Mouse (Mus musculus) forebrain, embryonic 13.5 days (tissue): ENCODE measurements at regions not wholly inside any gene's neighbourhood (a gene's known extent, or its start where the extent isn't known, plus 50 kb on each side); places are given as distances from the start of the nearest gene placed in this dataset.

ENCODE experiments used
- ATAC-seq: fragments of 200-750 bp; cut with Nextera tagmentation; 2 replicates; pipeline ENCODE4 v1.8.0; 2017
- H3K27ac ChIP-seq: fragments of 300-500 bp; sonication (generic); 2 replicates; pipeline ENCODE4 v1.5.1; 2015; ENCODE audit warnings: inconsistent platforms, mild to moderate bottlenecking, moderate library complexity
- H3K27me3 ChIP-seq: fragments of 300-500 bp; sonication (generic); 2 replicates; pipeline ENCODE4 v1.6.1; 2015; ENCODE audit warnings: mild to moderate bottlenecking, inconsistent platforms
- H3K36me3 ChIP-seq: fragments of 300-500 bp; sonication (generic); 2 replicates; pipeline ENCODE4 v1.6.1; 2015; ENCODE audit warnings: mild to moderate bottlenecking, inconsistent platforms; ENCODE audit not compliant: poor library complexity, severe bottlenecking
- H3K4me1 ChIP-seq: fragments of 300-500 bp; sonication (generic); 2 replicates; pipeline ENCODE4 v1.6.1; 2015; ENCODE audit warnings: inconsistent platforms
- H3K4me2 ChIP-seq: fragments of 300-500 bp; sonication (generic); 2 replicates; pipeline ENCODE4 v1.6.1; 2015; ENCODE audit warnings: inconsistent platforms, mild to moderate bottlenecking, moderate library complexity
- H3K4me3 ChIP-seq: fragments of 300-500 bp; sonication (generic); 2 replicates; pipeline ENCODE4 v1.5.1; 2015; ENCODE audit warnings: mild to moderate bottlenecking, inconsistent platforms
- H3K9ac ChIP-seq: fragments of 300-500 bp; sonication (generic); 2 replicates; pipeline ENCODE4 v1.6.1; 2015; ENCODE audit warnings: mild to moderate bottlenecking, inconsistent platforms
- H3K9me3 ChIP-seq: fragments of 300-500 bp; sonication (generic); replicated peaks from 2 replicates; pipeline ENCODE4 v1.6.1; 2016; ENCODE audit warnings: inconsistent platforms
- WGBS: fragments of 180-500 bp; shearing (Covaris S2); methylation state at CpG from one replicate; pipeline ENCODE4 v1.1.7; 2015; 5-methylcytosine and 5-hydroxymethylcytosine counted together

DNA sequence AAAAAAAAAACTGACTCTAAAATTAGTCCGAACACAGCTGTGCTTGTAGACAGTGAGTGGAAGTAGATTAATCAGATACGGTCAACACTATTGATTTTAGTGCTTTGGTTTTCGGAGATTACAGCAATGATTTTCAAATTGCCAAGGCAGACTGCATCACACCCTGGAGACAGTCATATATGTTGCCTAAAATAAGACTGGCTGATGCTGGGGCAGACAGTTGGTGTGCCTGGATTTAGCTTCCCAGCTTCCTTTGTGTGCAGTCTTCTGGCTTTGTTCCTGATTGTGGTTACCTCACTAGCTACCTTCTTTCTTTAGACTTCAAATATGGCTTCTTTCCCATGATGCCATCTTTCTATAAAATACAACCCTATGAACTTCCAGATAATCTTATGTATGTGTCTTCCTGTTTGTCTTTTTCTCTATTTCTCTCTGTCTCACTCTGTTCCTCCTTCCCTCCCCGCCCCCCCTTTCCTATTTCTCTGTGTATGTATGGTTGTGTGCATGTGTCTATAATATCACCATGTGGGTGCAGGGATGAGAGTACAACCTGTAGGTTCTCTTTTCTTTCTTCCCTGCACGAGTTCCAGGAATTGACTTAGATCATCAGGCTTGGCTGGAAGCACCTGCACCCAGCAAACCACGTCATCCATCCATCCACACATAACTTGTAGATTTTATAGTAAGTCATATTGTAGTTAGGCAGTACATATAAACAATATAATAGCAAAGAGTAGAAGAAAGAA is 199.7 kb upstream of the Gm9008 start:
- H3K27me3 ChIP-seq, result no peaks in the 10 kb centered on the region
- no peak overlapping the region for H3K27ac ChIP-seq
- H3K4me1 ChIP-seq, result no peaks in the 10 kb centered on the region
- H3K9me3 ChIP-seq, result no peaks in the 10 kb centered on the region
- no peak for ATAC-seq
- H3K4me3 ChIP-seq, result no peak overlapping the region
- H3K36me3 ChIP-seq, result no peaks in the 10 kb centered on the region
- H3K4me2 ChIP-seq, result no peak overlapping the region
- WGBS, result 90% methylated on average over 6 of the region's 6 CpGs
- no peak overlapping the region for H3K9ac ChIP-seq

DNA sequence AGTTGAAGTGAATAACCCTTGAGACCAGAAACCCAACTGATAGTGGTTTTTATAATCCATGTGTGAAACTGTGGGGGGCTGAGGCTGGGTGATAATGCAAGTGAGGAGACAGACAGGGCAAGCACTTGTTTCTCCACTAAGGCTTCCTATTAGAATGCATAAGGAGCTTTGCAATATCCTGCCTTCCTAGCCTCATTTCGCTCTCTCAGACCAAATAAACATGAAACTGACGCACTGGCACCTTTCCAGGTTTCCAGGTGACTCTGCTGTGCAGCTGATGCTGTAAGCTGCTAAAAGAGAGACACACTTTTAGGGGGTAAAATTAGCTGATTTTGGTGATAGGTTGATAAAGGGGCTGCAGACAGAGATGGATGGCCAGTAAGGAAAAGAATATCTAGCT is 191.2 kb upstream of the Gm9008 start:
- H3K9ac ChIP-seq, result no peak overlapping the region
- no peak for ATAC-seq

GRCm38 (mm10) chr6:76639583-76639982 is 142.0 kb upstream of the Gm9008 start:
- Histone ChIP-seq H3K36me3 (no peaks in the 10 kb centered on the region), H3K27me3 (no peaks in the 10 kb centered on the region), H3K4me1 (no peaks in the 10 kb centered on the region), H3K9me3 (no peaks in the 10 kb centered on the region), H3K4me3 (no peak overlapping the region), H3K27ac (no peak overlapping the region), H3K4me2 (no peak overlapping the region), H3K9ac (no peak overlapping the region)
- no peak for ATAC-seq
- WGBS, result 38% methylated on average over 1 of the region's 1 CpGs

More for the DNA sequence above, 191.2 kb upstream of the Gm9008 start:
- no peak overlapping the region for H3K4me3 ChIP-seq
- no peak overlapping the region for H3K4me2 ChIP-seq
- no peaks in the 10 kb centered on the region for H3K27me3 ChIP-seq
- no peaks in the 10 kb centered on the region for H3K9me3 ChIP-seq
- 31% methylated on average over 2 of the region's 2 CpGs for WGBS
- H3K27ac ChIP-seq, result no peak overlapping the region
- no peaks in the 10 kb centered on the region for H3K36me3 ChIP-seq
- H3K4me1 ChIP-seq, result peaks cover 5% of the 10 kb centered on the region

DNA sequence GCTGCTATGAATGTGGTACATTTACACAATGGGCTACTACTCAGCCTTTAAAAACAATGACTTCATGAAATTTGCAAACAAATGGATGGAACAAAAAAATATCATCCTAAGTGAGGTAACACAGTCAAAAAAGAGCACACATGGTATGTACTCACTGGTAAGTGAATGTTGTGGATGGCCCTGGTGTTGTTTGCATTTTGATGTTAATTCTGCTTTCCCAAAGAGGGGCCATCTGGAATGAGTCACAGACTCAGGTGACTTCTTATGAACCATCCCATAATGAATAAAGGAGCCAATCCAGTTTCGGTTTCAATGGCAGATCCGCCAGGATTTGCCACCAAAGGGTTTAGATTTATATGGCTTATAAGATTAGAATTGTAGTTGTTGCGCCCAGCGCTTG is 130.8 kb upstream of the Gm9008 start:
- Histone ChIP-seq H3K4me3 (no peak overlapping the region), H3K9ac (no peak overlapping the region), H3K36me3 (no peaks in the 10 kb centered on the region), H3K9me3 (no peaks in the 10 kb centered on the region), H3K27ac (no peak overlapping the region), H3K4me2 (no peak overlapping the region), H3K4me1 (no peaks in the 10 kb centered on the region), H3K27me3 (no peaks in the 10 kb centered on the region)
- no peak for ATAC-seq
- WGBS, result 90% methylated on average over 4 of the region's 4 CpGs

GRCm38 (mm10) chr6:76621499-76621898 is 123.9 kb upstream of the Gm9008 start:
- no peak overlapping the region for H3K27ac ChIP-seq
- H3K4me2 ChIP-seq, result no peak overlapping the region
- 98% methylated on average over 2 of the region's 2 CpGs for WGBS
- ATAC-seq, result no peak
- no peak overlapping the region for H3K9ac ChIP-seq
- no peaks in the 10 kb centered on the region for H3K27me3 ChIP-seq
- no peaks in the 10 kb centered on the region for H3K9me3 ChIP-seq
- peaks cover 8% of the 10 kb centered on the region; the same call in 1 of the 2 replicates for H3K4me1 ChIP-seq
- H3K4me3 ChIP-seq, result no peak overlapping the region
- no peaks in the 10 kb centered on the region for H3K36me3 ChIP-seq

DNA sequence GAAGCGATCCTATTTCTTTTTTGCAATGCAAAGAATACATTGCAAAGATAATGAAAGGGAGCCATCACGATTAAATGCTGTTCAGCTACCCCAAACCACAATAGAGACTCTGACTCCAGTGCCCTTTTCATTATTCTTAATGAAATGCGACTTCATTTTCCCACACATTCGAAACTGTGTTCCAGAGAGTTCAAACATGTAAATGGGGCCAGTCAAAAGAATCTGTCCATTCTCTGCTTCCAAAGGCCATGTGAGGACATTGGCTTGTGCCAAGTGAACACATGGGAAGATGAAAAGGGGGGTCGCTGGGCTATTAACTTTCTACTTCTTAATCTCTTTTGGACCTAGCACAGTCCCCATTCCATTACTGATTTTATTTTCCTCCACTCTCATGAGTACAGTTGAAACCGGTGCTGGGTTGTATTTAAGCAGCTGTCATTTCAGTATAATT is 123.2 kb upstream of the Gm9008 start:
- H3K9ac ChIP-seq, result no peak overlapping the region
- H3K4me3 ChIP-seq, result no peak overlapping the region
- peak; percentile 92 for ATAC-seq
- H3K27me3 ChIP-seq, result no peaks in the 10 kb centered on the region
- no peak overlapping the region for H3K27ac ChIP-seq
- H3K36me3 ChIP-seq, result no peaks in the 10 kb centered on the region
- H3K9me3 ChIP-seq, result no peaks in the 10 kb centered on the region
- no peak overlapping the region for H3K4me2 ChIP-seq
- WGBS, result 13% methylated on average over 6 of the region's 6 CpGs
- peaks cover 8% of the 10 kb centered on the region; the same call in 1 of the 2 replicates for H3K4me1 ChIP-seq
